Mouse (Mus musculus): Measurements from ENCODE around the gene Inip. TPM values are rescaled to one million over a fixed set of nuclear protein-coding genes. Genes with fewer than 3 reads are reported as not detected.

Inip gene
- polyA plus RNA-seq, 1 experiment from 2014 or later, result 94.3 TPM

DNA sequence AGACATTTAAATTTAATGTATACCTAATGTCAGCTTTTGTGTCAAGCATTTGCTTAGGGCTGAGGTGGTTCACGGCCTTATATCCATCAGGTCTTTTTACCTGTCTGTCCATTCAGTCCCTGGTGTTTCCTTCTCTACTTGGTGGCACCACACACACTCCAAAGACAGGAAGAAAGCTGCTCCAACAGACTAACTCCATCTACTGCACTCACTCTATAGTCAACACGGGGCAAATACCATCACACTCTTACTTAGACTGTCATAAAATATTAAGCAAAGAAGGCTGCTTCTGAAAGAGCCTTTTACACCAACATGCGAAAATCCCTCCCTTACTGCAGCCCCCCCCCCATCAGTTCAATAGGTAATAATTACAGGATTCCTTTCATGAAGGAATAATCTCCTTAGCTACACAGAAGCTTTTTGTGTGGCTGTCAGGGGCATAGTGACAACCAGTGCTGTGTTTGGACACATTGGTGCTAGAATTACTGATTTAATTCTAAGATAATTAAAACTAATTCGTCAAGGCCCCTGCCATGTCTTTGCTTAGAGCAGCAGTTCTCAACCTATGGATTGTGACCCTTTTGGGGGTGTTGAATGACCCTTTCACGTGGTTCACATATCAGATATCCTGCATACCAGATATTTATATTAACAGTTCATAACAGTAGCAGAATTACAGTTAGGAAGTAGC is 74.1 kb downstream of the Inip start:
- H3K36me3 ChIP-seq (ENCODE audit: control insufficient read depth, insufficient read depth, low read length), result no peaks in the 10 kb centered on the region
- no peak overlapping the region for H3K9ac ChIP-seq (ENCODE audit: low read depth, low read length)
- no peaks in the 10 kb centered on the region for H3K27me3 ChIP-seq (ENCODE audit: control insufficient read depth, insufficient read depth, low read length)
- no peaks in the 10 kb centered on the region for H3K4me1 ChIP-seq (replicated peaks; ENCODE audit: control insufficient read depth, insufficient read depth, low read length)
- 80% methylated on average over 5 of the region's 5 CpGs for WGBS
- H3K27ac ChIP-seq (ENCODE audit: low read depth, low read length), result no peak overlapping the region
- DNase-seq (ENCODE audit: low spot score) (no peak), ATAC-seq (ENCODE audit: low FRiP score) (peak; percentile 53; the same call in 1 of the 2 replicates)
- H3K9me3 ChIP-seq (ENCODE audit: control insufficient read depth, low read length), result no peaks in the 10 kb centered on the region
- H3K4me3 ChIP-seq (ENCODE audit: low read depth, low read length), result no peak overlapping the region
- H3K4me2 ChIP-seq (replicated peaks; ENCODE audit: low read depth, low read length), result no peak overlapping the region

DNA sequence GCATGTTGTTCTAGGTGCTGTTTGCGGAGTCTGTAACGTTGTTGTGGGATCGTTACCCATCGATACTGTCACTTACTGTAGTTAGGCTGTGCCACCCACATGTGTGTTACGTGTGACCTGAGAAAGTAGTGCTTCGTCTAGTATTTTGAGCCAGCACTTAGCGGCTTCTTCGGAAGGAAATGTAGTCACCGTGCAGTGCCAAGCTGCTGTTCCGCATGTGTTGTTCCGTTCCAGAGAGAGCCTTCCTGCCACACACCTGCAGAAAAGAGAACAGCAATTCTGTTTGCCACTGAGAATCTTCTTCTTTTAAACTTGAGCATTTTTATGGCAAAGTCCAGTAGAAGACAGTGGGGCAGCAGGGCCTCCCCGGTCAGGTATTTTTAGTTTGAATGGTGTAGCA is 74.9 kb downstream of the Inip start:
- Histone ChIP-seq H3K4me2 (replicated peaks; ENCODE audit: low read depth, low read length) (no peak overlapping the region), H3K36me3 (ENCODE audit: control insufficient read depth, insufficient read depth, low read length) (no peaks in the 10 kb centered on the region), H3K9me3 (ENCODE audit: control insufficient read depth, low read length) (no peaks in the 10 kb centered on the region), H3K4me3 (ENCODE audit: low read depth, low read length) (no peak overlapping the region), H3K27me3 (ENCODE audit: control insufficient read depth, insufficient read depth, low read length) (no peaks in the 10 kb centered on the region), H3K27ac (ENCODE audit: low read depth, low read length) (no peak overlapping the region), H3K9ac (ENCODE audit: low read depth, low read length) (no peak overlapping the region), H3K4me1 (replicated peaks; ENCODE audit: control insufficient read depth, insufficient read depth, low read length) (no peaks in the 10 kb centered on the region)
- ATAC-seq (ENCODE audit: low FRiP score) (no peak), DNase-seq (ENCODE audit: low spot score) (no peak)
- WGBS, result 93% methylated on average over 12 of the region's 12 CpGs

DNA sequence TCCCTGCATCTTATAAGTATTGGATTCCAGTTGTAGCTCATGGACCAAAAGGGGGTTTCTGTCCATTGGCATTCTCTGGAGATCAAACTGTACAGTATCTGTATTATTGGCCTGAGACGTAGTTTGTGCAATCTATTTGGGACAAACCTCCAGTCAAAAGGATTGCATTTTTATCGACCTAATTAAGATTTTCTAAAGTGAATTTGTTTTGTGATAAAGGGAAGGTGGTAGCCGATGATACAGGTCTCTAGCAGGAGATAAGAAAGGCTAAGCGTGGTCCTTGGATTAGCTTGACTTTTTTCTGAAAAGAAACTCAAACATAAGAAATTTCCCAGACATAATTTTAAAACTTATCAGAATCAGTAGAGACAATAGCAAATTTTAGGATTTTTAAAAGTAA is 75.8 kb downstream of the Inip start:
- DNase-seq (ENCODE audit: low spot score), result no peak
- Histone ChIP-seq H3K4me1 (replicated peaks; ENCODE audit: control insufficient read depth, insufficient read depth, low read length) (no peaks in the 10 kb centered on the region), H3K27me3 (ENCODE audit: control insufficient read depth, insufficient read depth, low read length) (no peaks in the 10 kb centered on the region), H3K4me2 (replicated peaks; ENCODE audit: low read depth, low read length) (no peak overlapping the region), H3K9ac (ENCODE audit: low read depth, low read length) (no peak overlapping the region), H3K27ac (ENCODE audit: low read depth, low read length) (no peak overlapping the region), H3K9me3 (ENCODE audit: control insufficient read depth, low read length) (no peaks in the 10 kb centered on the region), H3K36me3 (ENCODE audit: control insufficient read depth, insufficient read depth, low read length) (no peaks in the 10 kb centered on the region; the same call in 1 of the 2 replicates), H3K4me3 (ENCODE audit: low read depth, low read length) (no peak overlapping the region)
- WGBS, result 84% methylated on average over 4 of the region's 4 CpGs
- no peak for ATAC-seq (ENCODE audit: low FRiP score)

DNA sequence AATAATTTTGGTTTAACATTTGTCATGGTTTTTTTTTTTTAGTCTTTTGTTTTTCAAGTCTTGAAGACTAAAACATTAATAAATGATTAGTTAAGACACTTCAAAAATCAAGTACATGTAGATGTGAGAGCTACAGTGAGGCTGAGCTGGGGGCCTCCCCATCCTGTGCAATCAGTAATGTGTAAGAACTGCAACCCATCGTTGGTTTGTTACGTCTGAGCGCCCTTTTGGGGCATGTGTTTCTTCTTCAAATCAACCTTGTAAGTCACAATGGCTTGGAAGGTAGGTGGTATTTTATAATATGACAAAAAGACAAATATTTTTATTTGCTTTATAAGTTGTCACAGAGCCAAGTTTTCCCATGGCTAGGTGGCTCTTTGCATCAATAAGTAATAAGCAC is 79.6 kb downstream of the Inip start:
- H3K4me3 ChIP-seq (ENCODE audit: low read depth, low read length), result no peak overlapping the region
- no peak overlapping the region for H3K9ac ChIP-seq (ENCODE audit: low read depth, low read length)
- no peak overlapping the region for H3K27ac ChIP-seq (ENCODE audit: low read depth, low read length)
- DNase-seq (ENCODE audit: low spot score), result no peak
- H3K4me1 ChIP-seq (replicated peaks; ENCODE audit: control insufficient read depth, insufficient read depth, low read length), result no peaks in the 10 kb centered on the region
- no peak overlapping the region for H3K4me2 ChIP-seq (replicated peaks; ENCODE audit: low read depth, low read length)
- H3K36me3 ChIP-seq (ENCODE audit: control insufficient read depth, insufficient read depth, low read length), result no peaks in the 10 kb centered on the region; the same call in 1 of the 2 replicates
- no peak for ATAC-seq (ENCODE audit: low FRiP score)
- H3K9me3 ChIP-seq (ENCODE audit: control insufficient read depth, low read length), result no peaks in the 10 kb centered on the region
- no peaks in the 10 kb centered on the region for H3K27me3 ChIP-seq (ENCODE audit: control insufficient read depth, insufficient read depth, low read length)
- 80% methylated on average over 3 of the region's 3 CpGs for WGBS

Other genes starting within 250 kb of the Inip start
- 39.4 and 42.0 TPM in 2 replicates for gene Hsdl2, start 220.0 kb downstream of the Inip start, polyA plus RNA-seq (2014; fragmentation: Nextera tagmentation; extraction: Ambion mirVana)
- 56.6 and 58.0 TPM in 2 replicates for gene E130308A19Rik, start 175.4 kb downstream of the Inip start, polyA plus RNA-seq (2014; fragmentation: Nextera tagmentation; extraction: Ambion mirVana)
- gene Snx30, start 4.3 kb upstream of the Inip start, polyA plus RNA-seq (2014; fragmentation: Nextera tagmentation; extraction: Ambion mirVana), result 13.4 and 19.1 TPM in 2 replicates
- gene Slc46a2, start 113.5 kb upstream of the Inip start, polyA plus RNA-seq (2014; fragmentation: Nextera tagmentation; extraction: Ambion mirVana), result 0.11 TPM in 1 of 2 replicates, not detected in the other
- gene Mup4, start 159.1 kb upstream of the Inip start, polyA plus RNA-seq (2014; fragmentation: Nextera tagmentation; extraction: Ambion mirVana), result not detected in 2 replicates
- gene Mup6, start 162.7 kb upstream of the Inip start, polyA plus RNA-seq (2014; fragmentation: Nextera tagmentation; extraction: Ambion mirVana), result not detected in 2 replicates

Data from hindbrain, embryonic 11.5 days (tissue).